ENCODE assay signal across 9 mouse cellular contexts in genomic region chr2:132607141-132608093, GRCm38 (mm10). TPM values are rescaled to one million over a fixed set of nuclear protein-coding genes. Genes with fewer than 3 reads are reported as not detected.
A peak's percentile ranks its signal among the peaks of the same experiment; 100 is the strongest.
DNase-seq lines count a peak whose midpoint lies in the region; TF ChIP-seq lines count a peak whose summit lies in the region.
"Had no signal": no experiment of that assay in that cellular context is flagged by ENCODE, and none has a peak within 500 bp of the region (broad histone marks: within the 10 kb centered on the region; RNA-seq: fewer than 3 reads in every experiment).

No protein-coding gene starts in this region.

- H3K27me3 ChIP-seq in embryonic facial prominence, embryonic 10.5 days (replicated peaks; ENCODE audit: low read depth, poor library complexity, severe bottlenecking) = no peaks in the 10 kb centered on the region

- no peak overlapping the region for H3K4me3 ChIP-seq in embryonic facial prominence, embryonic 10.5 days
- no peak overlapping the region for H3K4me3 ChIP-seq in lung, adult 2 months (replicated peaks; ENCODE audit: extremely low read depth, low read depth, low read length)

- H3K27ac ChIP-seq in embryonic facial prominence, embryonic 10.5 days (replicated peaks) = no peak overlapping the region
- H3K27ac ChIP-seq: kidney, postnatal 0 days had no signal

- WGBS in embryonic facial prominence, embryonic 10.5 days = 57% methylated on average over 10 of the region's 10 CpGs
- whole genome bisulfite sequencing in lung, adult 2 months = 43% methylated on average over 10 of the region's 10 CpGs

- peak; percentile 23 for DNase-seq in urinary bladder, postnatal 14 days (ENCODE audit: low spot score)
- no peak for DNase-seq in urinary bladder, postnatal 4 days (ENCODE audit: low spot score in 2 of 2)
- DNase-seq in embryonic facial prominence, embryonic 10.5 days (ENCODE audit: low spot score) = peak; percentile 10
- peak; percentile 54 to 56 for DNase-seq in heart, postnatal 10 days
- DNase-seq in lung, adult 2 months = peak; percentile 16
- peak; percentile 34 for DNase-seq in right cerebral cortex, postnatal 14 days
- DNase-seq in adrenal gland, adult 2 months = no peak
- no peak for DNase-seq in adrenal gland, adult 18-20 months (ENCODE audit: low spot score in 2 of 2)

- H3K36me3 ChIP-seq in embryonic facial prominence, embryonic 10.5 days (replicated peaks) = no peaks in the 10 kb centered on the region

- H3K4me1 ChIP-seq in embryonic facial prominence, embryonic 10.5 days = peaks cover 7% of the 10 kb centered on the region; the same call in 1 of the 2 replicates
- H3K4me1 ChIP-seq in lung, adult 2 months (ENCODE audit: control insufficient read depth, insufficient read depth, low read length) = peaks cover 9% of the 10 kb centered on the region

- TF ChIP-seq CTCF in lung, adult 2 months (IDR thresholded peaks at IDR 0.05; ENCODE audit: insufficient read depth, low read length) = no peak

- intact Hi-C loops in heart, postnatal 10 days (cut with DNase I) = no loop called here

- no peak for TF ChIP-seq POLR2A in lung, adult 2 months (IDR thresholded peaks at IDR 0.05; ENCODE audit: borderline replicate concordance, extremely low read depth, low read depth, low read length)

- H3K9me3 ChIP-seq in embryonic facial prominence, embryonic 10.5 days = no peaks in the 10 kb centered on the region

RNA-seq across cellular contexts. Expression of gene Gpcpd1, which starts 19.9 kb away (rescaled TPM):
- polyA plus RNA-seq in embryonic facial prominence, embryonic 10.5 days (2016; fragmentation: Nextera tagmentation; extraction: Ambion mirVana) = 28.6 and 33.3 TPM in 2 replicates
- 100 to 1,000 TPM; 118 to 190 TPM for total RNA-seq in heart, postnatal 10 days (2021)
- polyA plus RNA-seq in lung, adult 2 months (2012; rRNA removed) = 7.2 and 12.4 TPM in 2 replicates
- 10 to 100 TPM; 18.6 to 41.7 TPM for total RNA-seq in adrenal gland, adult 2 months (2021)
- polyA plus RNA-seq in adrenal gland, adult 2 months (2012; rRNA removed) = 1.3 and 2.1 TPM in 2 replicates
- 10 to 100 TPM; 17.1 to 37.9 TPM for total RNA-seq in adrenal gland, adult 18-20 months (2021)

Comparison
In these comparisons a context has a peak if more than half of its experiments do, and no peak if none do; other contexts are left out.
1. DNase-seq: peak in urinary bladder, postnatal 14 days (single experiment), embryonic facial prominence, embryonic 10.5 days (single experiment), heart, postnatal 10 days (2 of 2), lung, adult 2 months (single experiment) and right cerebral cortex, postnatal 14 days (single experiment); none in urinary bladder, postnatal 4 days (0 of 2), adrenal gland, adult 2 months (single experiment) and adrenal gland, adult 18-20 months (0 of 2).